Mouse (Mus musculus) kidney, adult 2 months (tissue): ENCODE data around the gene Siah3. TPM values are rescaled to one million over a fixed set of nuclear protein-coding genes. Genes with fewer than 3 reads are reported as not detected.
A peak's percentile ranks its signal among the peaks of the same experiment; 100 is the strongest.

ENCODE experiments used
- DNase-seq: peaks from one replicate; pipeline ENCODE4 v3.0.0; 2021
- H3K27ac ChIP-seq: fragments of 200-500 bp; 2 replicates; pipeline ENCODE4 v1.5.1; 2012; ENCODE audit warnings: low read depth, low read length, control low read depth, inconsistent platforms; ENCODE audit not compliant: insufficient read depth
- H3K27me3 ChIP-seq: fragments of 200-500 bp; replicated peaks from 2 replicates; pipeline ENCODE4 v1.6.1; 2012; ENCODE audit warnings: mild to moderate bottlenecking, moderate library complexity, low read length, inconsistent platforms; ENCODE audit not compliant: control insufficient read depth, insufficient read depth
- H3K36me3 ChIP-seq: fragments of 200-500 bp; 2 replicates; pipeline ENCODE4 v1.6.1; 2012; ENCODE audit warnings: mild to moderate bottlenecking, moderate library complexity, low read length, inconsistent platforms; ENCODE audit not compliant: control insufficient read depth, insufficient read depth
- H3K4me1 ChIP-seq: fragments of 200-500 bp; 2 replicates; pipeline ENCODE4 v1.6.1; 2011; ENCODE audit warnings: low read length; ENCODE audit not compliant: control insufficient read depth, insufficient read depth
- H3K4me3 ChIP-seq: fragments of 200-500 bp; 2 replicates; pipeline ENCODE4 v1.5.1; 2011; ENCODE audit warnings: mild to moderate bottlenecking, low read depth, low read length, control low read depth; ENCODE audit not compliant: insufficient read depth
- CTCF ChIP-seq: fragments of 200-500 bp; conservative IDR thresholded peaks from 2 replicates; pipeline ENCODE4 v1.5.1; 2011; ENCODE audit warnings: low read depth, mild to moderate bottlenecking, control low read depth, low read length, moderate library complexity, mixed read lengths; ENCODE audit not compliant: insufficient read depth, insufficient read length
- POLR2A ChIP-seq: fragments of 200-500 bp; IDR thresholded peaks from one replicate; pipeline ENCODE4 v1.6.1; 2011; ENCODE audit warnings: low read depth, low read length, control low read depth
- WGBS: fragments of 180-500 bp; shearing (Covaris S2); methylation state at CpG from one replicate; pipeline ENCODE4 v1.1.7; 2018; 5-methylcytosine and 5-hydroxymethylcytosine counted together
- polyA plus RNA-seq: library from polyadenylated mRNA; depleted of rRNA; stranded (reverse); fragments of >200 nt; gene quantifications from 2 replicates; pipeline ENCODE4 v1.2.3, GENCODE M21; 2012

The Siah3 gene
- polyA plus RNA-seq, 1 experiment = not detected

- 91% methylated on average over 8 of the region's 8 CpGs for WGBS
- DNase-seq = no peak
- H3K4me3 ChIP-seq = no peak overlapping the region
- no peaks in the 10 kb centered on the region for H3K27me3 ChIP-seq
- H3K4me1 ChIP-seq = no peaks in the 10 kb centered on the region
- no peak overlapping the region for H3K27ac ChIP-seq
- no peaks in the 10 kb centered on the region for H3K36me3 ChIP-seq
- no peak for TF ChIP-seq POLR2A
- TF ChIP-seq CTCF = no peak
Measured at GRCm38 (mm10) chr14:75519668-75520067, 63.9 kb downstream of the Siah3 start.

- WGBS = 96% methylated on average over 2 of the region's 2 CpGs
- Histone ChIP-seq H3K4me3 (no peak overlapping the region), H3K36me3 (no peaks in the 10 kb centered on the region), H3K27ac (no peak overlapping the region), H3K4me1 (peaks cover 10% of the 10 kb centered on the region; the same call in 1 of the 2 replicates), H3K27me3 (no peaks in the 10 kb centered on the region)
- no peak for DNase-seq
- TF ChIP-seq CTCF (no peak), POLR2A (no peak)
Measured at GRCm38 (mm10) chr14:75524648-75525047, 68.9 kb downstream of the Siah3 start.

- Histone ChIP-seq H3K27ac (no peak overlapping the region), H3K27me3 (no peaks in the 10 kb centered on the region), H3K4me1 (peaks cover 10% of the 10 kb centered on the region; the same call in 1 of the 2 replicates), H3K36me3 (no peaks in the 10 kb centered on the region), H3K4me3 (no peak overlapping the region)
- no peak for TF ChIP-seq CTCF
- no peak for TF ChIP-seq POLR2A
- 91% methylated on average over 29 of the region's 29 CpGs for WGBS
- no peak for DNase-seq
Measured at GRCm38 (mm10) chr14:75525376-75526145, 69.8 kb downstream of the Siah3 start.

GRCm38 (mm10) chr14:75527464-75528190 is 71.8 kb downstream of the Siah3 start:
- H3K27me3 ChIP-seq = no peaks in the 10 kb centered on the region
- no peaks in the 10 kb centered on the region for H3K36me3 ChIP-seq
- 37% methylated on average over 10 of the region's 10 CpGs for WGBS
- H3K4me1 ChIP-seq = peaks cover 10% of the 10 kb centered on the region; the same call in 1 of the 2 replicates
- H3K27ac ChIP-seq = no peak overlapping the region
- H3K4me3 ChIP-seq = no peak overlapping the region
- peak; percentile 90 for DNase-seq
- TF ChIP-seq CTCF = no peak
- no peak for TF ChIP-seq POLR2A

- no peak for TF ChIP-seq POLR2A
- TF ChIP-seq CTCF = no peak
- no peaks in the 10 kb centered on the region for H3K27me3 ChIP-seq
- no peak overlapping the region for H3K4me3 ChIP-seq
- H3K4me1 ChIP-seq = peaks cover 10% of the 10 kb centered on the region; the same call in 1 of the 2 replicates
- no peaks in the 10 kb centered on the region for H3K36me3 ChIP-seq
- WGBS = 81% methylated on average over 7 of the region's 7 CpGs
- H3K27ac ChIP-seq = no peak overlapping the region
- DNase-seq = no peak
Measured at GRCm38 (mm10) chr14:75530815-75531353, 75.1 kb downstream of the Siah3 start.

GRCm38 (mm10) chr14:75539205-75539604 is 83.4 kb downstream of the Siah3 start:
- Histone ChIP-seq H3K27ac (no peak overlapping the region), H3K4me1 (peaks cover 17% of the 10 kb centered on the region; the same call in 1 of the 2 replicates), H3K27me3 (no peaks in the 10 kb centered on the region), H3K36me3 (no peaks in the 10 kb centered on the region), H3K4me3 (no peak overlapping the region)
- DNase-seq = no peak
- 66% methylated on average over 2 of the region's 2 CpGs for WGBS
- TF ChIP-seq CTCF = no peak
